Comparison of ENCODE assay signal across 8 mouse cellular contexts in the genomic region with DNA sequence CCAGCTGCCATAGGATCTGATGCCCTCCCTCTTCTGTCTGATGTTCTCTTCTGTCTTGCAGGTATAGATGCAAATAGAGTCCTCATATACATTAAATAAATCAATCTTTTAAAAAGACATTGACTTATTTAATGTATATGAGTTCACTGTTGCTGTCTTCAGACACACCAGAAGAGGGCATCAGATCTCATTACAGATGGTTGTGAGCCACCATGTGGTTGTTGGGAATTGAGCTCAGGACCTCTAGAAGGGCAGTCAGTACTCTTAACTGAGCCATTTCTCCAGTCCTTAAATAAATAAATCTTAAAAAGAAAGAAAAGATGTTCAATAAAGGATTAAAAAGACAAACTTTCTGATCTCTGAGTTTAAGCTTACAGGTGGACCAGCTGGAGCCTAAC. TPM values are rescaled to one million over a fixed set of nuclear protein-coding genes. Genes with fewer than 3 reads are reported as not detected.
DNase-seq lines count a peak whose midpoint lies in the region; ATAC-seq and TF ChIP-seq lines count a peak whose summit lies in the region.
"Had no signal": no experiment of that assay in that cellular context is flagged by ENCODE, and none has a peak within 500 bp of the region (broad histone marks: within the 10 kb centered on the region; RNA-seq: fewer than 3 reads in every experiment).

No protein-coding gene starts in this region.

- peaks cover 20% of the 10 kb centered on the region for H3K4me1 ChIP-seq in lung, embryonic 16.5 days (replicated peaks; ENCODE audit: control insufficient read depth, insufficient read depth, low read length)
- H3K4me1 ChIP-seq in lung, adult 2 months (ENCODE audit: control insufficient read depth, insufficient read depth, low read length) = peaks cover 12% of the 10 kb centered on the region
- peaks cover 8% of the 10 kb centered on the region for H3K4me1 ChIP-seq in forebrain, embryonic 11.5 days (replicated peaks; ENCODE audit: control insufficient read depth, insufficient read depth, low read length)
- H3K4me1 ChIP-seq in limb, embryonic 15.5 days = peaks cover 27% of the 10 kb centered on the region
- H3K4me1 ChIP-seq in stomach, postnatal 0 days (replicated peaks; ENCODE audit: control insufficient read depth, insufficient read depth) = peaks cover 2% of the 10 kb centered on the region; the same call in 1 of the 2 replicates

- peak overlapping the region; percentile 76 for H3K4me2 ChIP-seq in lung, embryonic 16.5 days (ENCODE audit: low read depth, low read length)
- H3K4me2 ChIP-seq in forebrain, embryonic 11.5 days (ENCODE audit: low read depth, low read length, severe bottlenecking) = peak overlapping the region; percentile 60
- peak overlapping the region; percentile 50 for H3K4me2 ChIP-seq in limb, embryonic 15.5 days
- H3K4me2 ChIP-seq in stomach, postnatal 0 days (replicated peaks; ENCODE audit: low read depth) = peak overlapping the region; percentile 83

- no peak for TF ChIP-seq CTCF in lung, adult 2 months (IDR thresholded peaks at IDR 0.05; ENCODE audit: insufficient read depth, low read length)
- TF ChIP-seq CTCF in stomach, postnatal 0 days (IDR thresholded peaks at IDR 0.05; ENCODE audit: low read depth) = peak; percentile 51

- H3K27ac ChIP-seq in lung, embryonic 16.5 days (ENCODE audit: low read length) = peak overlapping the region; percentile 88; the same call in 1 of the 2 replicates
- H3K27ac ChIP-seq in forebrain, embryonic 11.5 days (ENCODE audit: low read depth, low read length) = 0 out of 2 replicates have a peak overlapping the region, but pooled peaks have one; percentile 18
- H3K27ac ChIP-seq in limb, embryonic 15.5 days = peak overlapping the region; percentile 95; the same call in 1 of the 2 replicates
- H3K27ac ChIP-seq in stomach, postnatal 0 days (replicated peaks) = peak overlapping the region; percentile 88

- H3K27me3 ChIP-seq in lung, embryonic 16.5 days (ENCODE audit: control insufficient read depth, insufficient read depth, low read depth, low read length) = no peaks in the 10 kb centered on the region
- H3K27me3 ChIP-seq in forebrain, embryonic 11.5 days (ENCODE audit: control insufficient read depth, insufficient read depth, low read length) = no peaks in the 10 kb centered on the region
- no peaks in the 10 kb centered on the region for H3K27me3 ChIP-seq in limb, embryonic 15.5 days
- H3K27me3 ChIP-seq in stomach, postnatal 0 days (ENCODE audit: control insufficient read depth, insufficient read depth, low read length) = no peaks in the 10 kb centered on the region

- no peak for TF ChIP-seq POLR2A in lung, adult 2 months (IDR thresholded peaks at IDR 0.05; ENCODE audit: borderline replicate concordance, extremely low read depth, low read depth, low read length)

- ATAC-seq in lung, embryonic 16.5 days (ENCODE audit: low read depth) = no peak
- no peak for ATAC-seq in forebrain, embryonic 11.5 days (replicated peaks; ENCODE audit: low FRiP score)
- ATAC-seq in limb, embryonic 15.5 days (ENCODE audit: insufficient number of reproducible peaks, low FRiP score, low TSS enrichment, low read depth) = no peak
- no peak for ATAC-seq in stomach, postnatal 0 days (ENCODE audit: low FRiP score, low TSS enrichment)

- no peak for TF ChIP-seq EP300 in stomach, postnatal 0 days (optimal IDR thresholded peaks at IDR 0.05)

- H3K36me3 ChIP-seq in lung, embryonic 16.5 days (ENCODE audit: control insufficient read depth, insufficient read depth, low read length) = peaks cover 47% of the 10 kb centered on the region
- peaks cover 24% of the 10 kb centered on the region; the same call in 1 of the 2 replicates for H3K36me3 ChIP-seq in forebrain, embryonic 11.5 days (ENCODE audit: control insufficient read depth, insufficient read depth, low read length)
- H3K36me3 ChIP-seq in limb, embryonic 15.5 days = peaks cover 69% of the 10 kb centered on the region
- peaks cover 23% of the 10 kb centered on the region for H3K36me3 ChIP-seq in stomach, postnatal 0 days (ENCODE audit: control insufficient read depth, insufficient read depth, low read length)

- H3K9me3 ChIP-seq in lung, embryonic 16.5 days (ENCODE audit: control insufficient read depth, low read length) = no peaks in the 10 kb centered on the region
- no peaks in the 10 kb centered on the region for H3K9me3 ChIP-seq in forebrain, embryonic 11.5 days (ENCODE audit: control insufficient read depth, low read length)
- no peaks in the 10 kb centered on the region for H3K9me3 ChIP-seq in limb, embryonic 15.5 days
- H3K9me3 ChIP-seq in stomach, postnatal 0 days (ENCODE audit: control insufficient read depth, low read length) = no peaks in the 10 kb centered on the region

- H3K4me3 ChIP-seq in lung, embryonic 16.5 days (ENCODE audit: low read length) = peak overlapping the region; percentile 75
- no peak overlapping the region for H3K4me3 ChIP-seq in lung, adult 2 months (replicated peaks; ENCODE audit: extremely low read depth, low read depth, low read length)
- peak overlapping the region; percentile 93 for H3K4me3 ChIP-seq in forebrain, embryonic 11.5 days (ENCODE audit: low read depth, low read length)
- H3K4me3 ChIP-seq in limb, embryonic 15.5 days = peak overlapping the region; percentile 77
- H3K4me3 ChIP-seq in stomach, postnatal 0 days (ENCODE audit: low read depth, low read length) = peak overlapping the region; percentile 76

- no peak for DNase-seq in lung, adult 2 months
- no peak for DNase-seq in forebrain, embryonic 11.5 days (ENCODE audit: low spot score)
- no peak for DNase-seq in stomach, postnatal 0 days (ENCODE audit: low spot score)
- DNase-seq in urinary bladder, postnatal 25 days (ENCODE audit: low spot score) = no peak
- no peak for DNase-seq in right cerebral cortex, adult 18-20 months
- DNase-seq: adrenal gland, postnatal 10 days had no signal

- peak overlapping the region; percentile 91 for H3K9ac ChIP-seq in lung, embryonic 16.5 days (ENCODE audit: low read length)
- H3K9ac ChIP-seq in forebrain, embryonic 11.5 days (ENCODE audit: low read length) = peak overlapping the region; percentile 76
- peak overlapping the region; percentile 55 for H3K9ac ChIP-seq in limb, embryonic 15.5 days
- peak overlapping the region; percentile 84 for H3K9ac ChIP-seq in stomach, postnatal 0 days (ENCODE audit: low read length)

RNA-seq across cellular contexts. Expression of a gene that starts 1.1 kb away (rescaled TPM):
- polyA plus RNA-seq in lung, embryonic 16.5 days (2015; fragmentation: Nextera tagmentation; extraction: Ambion mirVana) = 48.5 and 49.1 TPM in 2 replicates
- 27.6 and 30.9 TPM in 2 replicates for polyA plus RNA-seq in lung, adult 2 months (2012; rRNA removed)
- 112 and 120 TPM in 2 replicates for polyA plus RNA-seq in forebrain, embryonic 11.5 days (2014; fragmentation: Nextera tagmentation; extraction: Ambion mirVana)
- polyA plus RNA-seq in limb, embryonic 15.5 days (2015; fragmentation: Nextera tagmentation; extraction: Ambion mirVana) = 48.3 and 59.8 TPM in 2 replicates
- 22.5 and 23.9 TPM in 2 replicates for polyA plus RNA-seq in stomach, postnatal 0 days (2015; fragmentation: Nextera tagmentation; extraction: Ambion mirVana)

RNA-seq across cellular contexts. Expression of a gene that starts 1.2 kb away (rescaled TPM):
- polyA plus RNA-seq in lung, embryonic 16.5 days (2015; fragmentation: Nextera tagmentation; extraction: Ambion mirVana) = 578 and 617 TPM in 2 replicates
- 348 and 458 TPM in 2 replicates for polyA plus RNA-seq in lung, adult 2 months (2012; rRNA removed)
- polyA plus RNA-seq in forebrain, embryonic 11.5 days (2014; fragmentation: Nextera tagmentation; extraction: Ambion mirVana) = 647 and 668 TPM in 2 replicates
- polyA plus RNA-seq in limb, embryonic 15.5 days (2015; fragmentation: Nextera tagmentation; extraction: Ambion mirVana) = 544 and 594 TPM in 2 replicates
- polyA plus RNA-seq in stomach, postnatal 0 days (2015; fragmentation: Nextera tagmentation; extraction: Ambion mirVana) = 477 and 505 TPM in 2 replicates

RNA-seq across cellular contexts. Expression of a gene that starts 6.7 kb away (rescaled TPM):
- polyA plus RNA-seq in lung, embryonic 16.5 days (2015; fragmentation: Nextera tagmentation; extraction: Ambion mirVana) = 22.6 and 25.3 TPM in 2 replicates
- polyA plus RNA-seq in lung, adult 2 months (2012; rRNA removed) = 6.8 and 10.1 TPM in 2 replicates
- 15.6 and 15.7 TPM in 2 replicates for polyA plus RNA-seq in forebrain, embryonic 11.5 days (2014; fragmentation: Nextera tagmentation; extraction: Ambion mirVana)
- 26.2 and 27.2 TPM in 2 replicates for polyA plus RNA-seq in limb, embryonic 15.5 days (2015; fragmentation: Nextera tagmentation; extraction: Ambion mirVana)
- polyA plus RNA-seq in stomach, postnatal 0 days (2015; fragmentation: Nextera tagmentation; extraction: Ambion mirVana) = 12.5 and 12.8 TPM in 2 replicates

RNA-seq across cellular contexts. Expression of a gene that starts 6.8 kb away (rescaled TPM):
- polyA plus RNA-seq in lung, embryonic 16.5 days (2015; fragmentation: Nextera tagmentation; extraction: Ambion mirVana) = 33.0 and 34.6 TPM in 2 replicates
- polyA plus RNA-seq in lung, adult 2 months (2012; rRNA removed) = 18.0 and 21.0 TPM in 2 replicates
- polyA plus RNA-seq in forebrain, embryonic 11.5 days (2014; fragmentation: Nextera tagmentation; extraction: Ambion mirVana) = 43.6 and 44.5 TPM in 2 replicates
- polyA plus RNA-seq in limb, embryonic 15.5 days (2015; fragmentation: Nextera tagmentation; extraction: Ambion mirVana) = 32.4 and 41.0 TPM in 2 replicates
- polyA plus RNA-seq in stomach, postnatal 0 days (2015; fragmentation: Nextera tagmentation; extraction: Ambion mirVana) = 26.2 and 26.5 TPM in 2 replicates

RNA-seq across cellular contexts. Expression of a gene that starts 6.9 kb away (rescaled TPM):
- polyA plus RNA-seq in lung, embryonic 16.5 days (2015; fragmentation: Nextera tagmentation; extraction: Ambion mirVana) = 51.9 and 57.3 TPM in 2 replicates
- 65.5 and 68.0 TPM in 2 replicates for polyA plus RNA-seq in lung, adult 2 months (2012; rRNA removed)
- polyA plus RNA-seq in forebrain, embryonic 11.5 days (2014; fragmentation: Nextera tagmentation; extraction: Ambion mirVana) = 44.1 and 44.6 TPM in 2 replicates
- 58.0 and 61.3 TPM in 2 replicates for polyA plus RNA-seq in limb, embryonic 15.5 days (2015; fragmentation: Nextera tagmentation; extraction: Ambion mirVana)
- 64.7 and 68.2 TPM in 2 replicates for polyA plus RNA-seq in stomach, postnatal 0 days (2015; fragmentation: Nextera tagmentation; extraction: Ambion mirVana)

Comparison
In these comparisons a context has a peak if more than half of its experiments do, and no peak if none do; other contexts are left out.
1. H3K27ac ChIP-seq: peak in every context shown above with its lines; median percentile 95 in limb, embryonic 15.5 days; 88 in lung, embryonic 16.5 days; 88 in stomach, postnatal 0 days; 18 in forebrain, embryonic 11.5 days.